Mouse (Mus musculus) spleen, adult 2 months (tissue): ENCODE results near the gene Actrt2. TPM values are rescaled to one million over a fixed set of nuclear protein-coding genes. Genes with fewer than 3 reads are reported as not detected.

Experiments
- DNase-seq, 2 experiments: peaks; one replicate each; pipeline versions ENCODE4 v3.0.0 to v3.0.0-alpha.2; 2012 to 2021; ENCODE audit warnings: low spot score in 2 of 2, low read depth in 1 of 2
- H3K27ac ChIP-seq: fragments of 200-500 bp; 2 replicates; pipeline ENCODE4 v1.5.1; 2012; ENCODE audit warnings: low read length, inconsistent platforms; ENCODE audit not compliant: insufficient read depth
- H3K27me3 ChIP-seq: fragments of 200-500 bp; 2 replicates; pipeline ENCODE4 v1.6.1; 2012; ENCODE audit warnings: mild to moderate bottlenecking, moderate library complexity, low read length, inconsistent platforms; ENCODE audit not compliant: control insufficient read depth, insufficient read depth
- H3K36me3 ChIP-seq: fragments of 200-500 bp; 2 replicates; pipeline ENCODE4 v1.6.1; 2012; ENCODE audit warnings: mild to moderate bottlenecking, low read length, inconsistent platforms; ENCODE audit not compliant: control insufficient read depth, insufficient read depth
- H3K4me1 ChIP-seq: fragments of 200-500 bp; 2 replicates; pipeline ENCODE4 v1.6.1; 2011; ENCODE audit warnings: inconsistent platforms; ENCODE audit not compliant: control insufficient read depth, insufficient read depth, insufficient read length
- H3K4me3 ChIP-seq: fragments of 200-500 bp; 2 replicates; pipeline ENCODE4 v1.5.1; 2011; ENCODE audit warnings: mild to moderate bottlenecking, inconsistent platforms; ENCODE audit not compliant: insufficient read depth, insufficient read length; ENCODE audit errors: extremely low read depth
- CTCF ChIP-seq: fragments of 200-500 bp; IDR thresholded peaks from 2 replicates; pipeline ENCODE4 v1.5.1; 2011; ENCODE audit warnings: mild to moderate bottlenecking, inconsistent platforms; ENCODE audit not compliant: insufficient read depth, insufficient read length, insufficient replicate concordance; ENCODE audit errors: extremely low read depth
- POLR2A ChIP-seq: fragments of 200-500 bp; IDR thresholded peaks from 2 replicates; pipeline ENCODE4 v1.6.1; 2011; ENCODE audit warnings: low read depth, low read length, inconsistent platforms
- WGBS: fragments of 180-500 bp; shearing (Covaris S2); methylation state at CpG from one replicate; pipeline ENCODE4 v1.1.7; 2018; 5-methylcytosine and 5-hydroxymethylcytosine counted together
- polyA plus RNA-seq: library from polyadenylated mRNA; depleted of rRNA; stranded (reverse); fragments of >200 nt; gene quantifications from 2 replicates; pipeline ENCODE4 v1.2.3, GENCODE M21; 2012

The Actrt2 gene
- polyA plus RNA-seq, 1 experiment: not detected

GRCm38 (mm10) chr4:154705056-154705455 is 37.4 kb upstream of the Actrt2 start:
- Histone ChIP-seq H3K4me1 (no peaks in the 10 kb centered on the region), H3K4me3 (no peak overlapping the region), H3K27me3 (no peaks in the 10 kb centered on the region), H3K27ac (no peak overlapping the region), H3K36me3 (no peaks in the 10 kb centered on the region)
- TF ChIP-seq POLR2A: no peak
- no peak for TF ChIP-seq CTCF
- no peak for DNase-seq
- 78% methylated on average over 6 of the region's 6 CpGs for WGBS

GRCm38 (mm10) chr4:154704591-154704990 is 36.9 kb upstream of the Actrt2 start:
- no peak overlapping the region for H3K4me3 ChIP-seq
- WGBS: 82% methylated on average over 7 of the region's 7 CpGs
- no peaks in the 10 kb centered on the region for H3K27me3 ChIP-seq
- no peaks in the 10 kb centered on the region for H3K36me3 ChIP-seq
- H3K4me1 ChIP-seq: no peaks in the 10 kb centered on the region
- no peak for DNase-seq
- TF ChIP-seq POLR2A (no peak), CTCF (no peak)
- H3K27ac ChIP-seq: no peak overlapping the region

- no peaks in the 10 kb centered on the region for H3K4me1 ChIP-seq
- no peaks in the 10 kb centered on the region for H3K27me3 ChIP-seq
- no peaks in the 10 kb centered on the region for H3K36me3 ChIP-seq
- no peak overlapping the region for H3K27ac ChIP-seq
- no peak overlapping the region for H3K4me3 ChIP-seq
- no peak for DNase-seq
- TF ChIP-seq POLR2A (no peak), CTCF (no peak)
- WGBS: 79% methylated on average over 7 of the region's 7 CpGs
These were observed 35.9 kb upstream of the Actrt2 start for GRCm38 (mm10) chr4:154703426-154704070.

GRCm38 (mm10) chr4:154702931-154703330 is 35.3 kb upstream of the Actrt2 start:
- Histone ChIP-seq H3K4me3 (no peak overlapping the region), H3K27me3 (no peaks in the 10 kb centered on the region), H3K4me1 (no peaks in the 10 kb centered on the region), H3K27ac (no peak overlapping the region), H3K36me3 (no peaks in the 10 kb centered on the region)
- TF ChIP-seq POLR2A: no peak
- TF ChIP-seq CTCF: no peak
- no peak for DNase-seq
- 79% methylated on average over 7 of the region's 7 CpGs for WGBS

GRCm38 (mm10) chr4:154702186-154702585 is 34.5 kb upstream of the Actrt2 start:
- Histone ChIP-seq H3K4me1 (no peaks in the 10 kb centered on the region), H3K4me3 (no peak overlapping the region), H3K27me3 (no peaks in the 10 kb centered on the region), H3K36me3 (no peaks in the 10 kb centered on the region), H3K27ac (no peak overlapping the region)
- TF ChIP-seq CTCF: no peak
- no peak for TF ChIP-seq POLR2A
- DNase-seq: no peak
- 77% methylated on average over 6 of the region's 6 CpGs for WGBS

GRCm38 (mm10) chr4:154700921-154701412 is 33.3 kb upstream of the Actrt2 start:
- Histone ChIP-seq H3K4me3 (no peak overlapping the region), H3K27ac (no peak overlapping the region), H3K36me3 (no peaks in the 10 kb centered on the region), H3K4me1 (no peaks in the 10 kb centered on the region), H3K27me3 (no peaks in the 10 kb centered on the region)
- no peak for DNase-seq
- 91% methylated on average over 13 of the region's 13 CpGs for WGBS
- TF ChIP-seq POLR2A (no peak), CTCF (no peak)

GRCm38 (mm10) chr4:154700436-154700835 is 32.8 kb upstream of the Actrt2 start:
- Histone ChIP-seq H3K4me3 (no peak overlapping the region), H3K27me3 (no peaks in the 10 kb centered on the region), H3K27ac (no peak overlapping the region), H3K36me3 (no peaks in the 10 kb centered on the region), H3K4me1 (no peaks in the 10 kb centered on the region)
- no peak for DNase-seq
- 89% methylated on average over 6 of the region's 6 CpGs for WGBS
- TF ChIP-seq POLR2A: no peak
- TF ChIP-seq CTCF: no peak
